Mouse (Mus musculus): Measurements from ENCODE around the gene Aox4. TPM values are rescaled to one million over a fixed set of nuclear protein-coding genes. Genes with fewer than 3 reads are reported as not detected.

The Aox4 gene
- total and polyA plus RNA-seq, 3 experiments = 0.05 to 0.27 TPM; not detected in 1

DNA sequence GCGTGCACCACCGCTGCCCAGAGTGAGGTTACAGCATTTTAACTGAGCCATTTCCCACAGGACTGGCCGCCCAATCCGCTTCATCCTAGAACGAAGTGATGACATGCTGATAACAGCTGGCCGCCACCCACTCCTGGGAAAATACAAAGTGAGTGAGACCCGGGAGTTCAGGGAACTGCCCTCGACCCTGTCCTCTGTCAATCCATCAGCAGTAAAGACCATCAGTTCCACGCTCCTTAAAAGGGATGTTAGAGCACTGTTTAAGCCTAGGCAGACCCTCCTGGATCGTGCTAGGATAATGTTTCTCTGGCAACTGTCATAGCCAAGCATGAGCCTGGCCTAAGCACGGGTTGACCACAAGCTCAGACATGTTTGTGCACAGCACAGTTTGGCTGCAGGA is 43.3 kb downstream of the Aox4 start:
- Histone ChIP-seq H3K79me2 (replicated peaks; ENCODE audit: control insufficient read depth, extremely low read depth, insufficient read depth, poor library complexity, severe bottlenecking) (no peaks in the 10 kb centered on the region), H3K27ac (ENCODE audit: insufficient read depth, low read depth) (no peak overlapping the region), H3K9me3 (replicated peaks; ENCODE audit: low read length) (no peaks in the 10 kb centered on the region), H3K36me3 (replicated peaks in 1 of 2; ENCODE audit: control insufficient read depth in 1 of 2, insufficient read depth in 1 of 2, low read length in 1 of 2) (no peaks in the 10 kb centered on the region), H3K4me2 (ENCODE audit: insufficient read depth, low read depth, poor library complexity, severe bottlenecking) (no peak overlapping the region), H3K9ac (ENCODE audit: insufficient read depth, low read depth) (no peak overlapping the region), H3K4me3 (replicated peaks in 1 of 3; ENCODE audit: low read depth in 2 of 3, low read length in 2 of 3, poor library complexity in 1 of 3) (no peak overlapping the region), H3K4me1 (ENCODE audit: control insufficient read depth in 1 of 2, insufficient read depth in 2 of 2) (0 out of 4 replicates have a peak, but pooled peaks cover 0 to 4% of the 10 kb centered on the region in 2 experiments), H3K27me3 (replicated peaks) (no peaks in the 10 kb centered on the region)
- DNase-seq (ENCODE audit: extremely low read depth) = no peak
- TF ChIP-seq CHD2 (IDR thresholded peaks at IDR 0.05; ENCODE audit: low read length) (no peak), RCOR1 (conservative IDR thresholded peaks at IDR 0.05; ENCODE audit: low read depth, low read length) (no peak), MXI1 (IDR thresholded peaks at IDR 0.05; ENCODE audit: low read depth, low read length) (no peak), USF1 (IDR thresholded peaks at IDR 0.05; ENCODE audit: low read depth, low read length) (no peak), MEF2A (IDR thresholded peaks at IDR 0.05; ENCODE audit: borderline replicate concordance, low read depth, low read length) (no peak)
- in situ Hi-C loops (cut with MboI; ENCODE audit: low pct_ligation_motif_present, low pct_unique_long_range_greater_than_20kb, low sequenced_read_pairs) (no loop called here), dilution Hi-C loops (cut with MboI; ENCODE audit: extremely low pct_ligation_motif_present, extremely low pct_unique_long_range_greater_than_20kb, low sequenced_read_pairs) (no loop called here)

DNA sequence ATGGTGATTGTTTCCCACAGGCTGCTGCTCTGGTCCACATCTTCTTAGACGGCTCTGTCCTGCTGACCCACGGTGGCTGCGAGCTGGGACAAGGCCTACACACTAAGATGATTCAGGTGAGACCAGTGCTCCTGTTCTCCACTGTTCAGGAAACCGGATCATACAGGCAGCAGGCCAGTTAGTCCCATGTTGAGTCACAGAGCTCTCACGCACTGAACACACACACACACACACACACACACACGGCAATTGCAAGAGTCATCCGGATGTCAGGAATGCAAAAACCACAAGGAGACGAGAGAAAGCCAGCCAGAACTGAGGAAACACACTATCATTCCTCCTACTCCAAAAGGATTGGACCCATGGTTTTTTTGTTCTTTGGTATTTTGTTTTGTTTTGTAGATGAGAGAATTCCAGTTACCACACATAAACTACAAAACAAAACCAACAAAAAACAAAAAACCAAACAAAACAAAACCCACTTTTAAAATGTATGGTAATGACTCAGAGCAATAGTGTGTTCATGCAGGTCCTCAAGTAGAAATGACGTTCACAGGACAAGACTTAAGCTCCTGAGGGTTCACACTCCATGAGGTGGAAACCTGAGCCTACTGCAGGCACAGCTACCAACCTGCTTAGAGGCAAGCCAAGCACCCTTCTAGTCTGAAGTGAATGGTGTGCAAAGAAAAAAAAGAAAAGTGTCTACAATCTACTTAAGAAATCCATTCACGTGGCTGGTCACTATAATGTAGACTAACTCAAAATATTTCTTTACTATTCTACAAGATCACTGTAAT is 47.2 kb downstream of the Aox4 start:
- dilution Hi-C loops (cut with MboI; ENCODE audit: extremely low pct_ligation_motif_present, extremely low pct_unique_long_range_greater_than_20kb, low sequenced_read_pairs) (no loop called here), in situ Hi-C loops (cut with MboI; ENCODE audit: low pct_ligation_motif_present, low pct_unique_long_range_greater_than_20kb, low sequenced_read_pairs) (no loop called here)
- Histone ChIP-seq H3K4me2 (ENCODE audit: insufficient read depth, low read depth, poor library complexity, severe bottlenecking) (no peak overlapping the region), H3K9me3 (replicated peaks; ENCODE audit: low read length) (no peaks in the 10 kb centered on the region), H3K27me3 (replicated peaks) (no peaks in the 10 kb centered on the region), H3K4me1 (ENCODE audit: control insufficient read depth in 1 of 2, insufficient read depth in 2 of 2) (0 out of 4 replicates have a peak, but pooled peaks cover 0 to 4% of the 10 kb centered on the region in 2 experiments), H3K4me3 (replicated peaks in 1 of 3; ENCODE audit: low read depth in 2 of 3, low read length in 2 of 3, poor library complexity in 1 of 3) (no peak overlapping the region), H3K9ac (ENCODE audit: insufficient read depth, low read depth) (no peak overlapping the region), H3K27ac (ENCODE audit: insufficient read depth, low read depth) (no peak overlapping the region), H3K79me2 (replicated peaks; ENCODE audit: control insufficient read depth, extremely low read depth, insufficient read depth, poor library complexity, severe bottlenecking) (no peaks in the 10 kb centered on the region), H3K36me3 (replicated peaks in 1 of 2; ENCODE audit: control insufficient read depth in 1 of 2, insufficient read depth in 1 of 2, low read length in 1 of 2) (no peaks in the 10 kb centered on the region)
- no peak for DNase-seq (ENCODE audit: extremely low read depth)
- TF ChIP-seq POLR2AphosphoS2 (IDR thresholded peaks at IDR 0.05; ENCODE audit: low read depth, low read length) = no peak
- no peak for TF ChIP-seq TBP (conservative IDR thresholded peaks at IDR 0.05; ENCODE audit: low read depth, low read length)
- TF ChIP-seq E2F4 (IDR thresholded peaks at IDR 0.05; ENCODE audit: insufficient replicate concordance, low read depth, low read length) = no peak
- TF ChIP-seq USF1 (IDR thresholded peaks at IDR 0.05; ENCODE audit: low read depth, low read length) = no peak
- TF ChIP-seq UBTF (IDR thresholded peaks at IDR 0.05; ENCODE audit: low read depth, low read length) = no peak
- no peak for TF ChIP-seq MAFK (IDR thresholded peaks at IDR 0.05; ENCODE audit: insufficient replicate concordance, low read length)
- no peak for TF ChIP-seq MAX (IDR thresholded peaks at IDR 0.05; ENCODE audit: low read length)
- no peak for TF ChIP-seq HCFC1 (IDR thresholded peaks at IDR 0.05; ENCODE audit: low read depth, low read length)
- no peak for TF ChIP-seq RAD21 (IDR thresholded peaks at IDR 0.05; ENCODE audit: low read depth, low read length)
- TF ChIP-seq CTCF (conservative IDR thresholded peaks at IDR 0.05 in 1 of 2, IDR thresholded peaks at IDR 0.05 in 1 of 2; ENCODE audit: low read depth in 2 of 2, low read length in 2 of 2) = no peak
- no peak for TF ChIP-seq IRF4 (IDR thresholded peaks at IDR 0.05; ENCODE audit: low read depth, low read length)
- TF ChIP-seq USF2 (conservative IDR thresholded peaks at IDR 0.05; ENCODE audit: low read depth, low read length) = no peak
- no peak for TF ChIP-seq ELF1 (IDR thresholded peaks at IDR 0.05; ENCODE audit: low read depth, low read length)
- TF ChIP-seq ZMIZ1 (IDR thresholded peaks at IDR 0.05; ENCODE audit: low read depth, low read length) = no peak
- TF ChIP-seq CHD2 (IDR thresholded peaks at IDR 0.05; ENCODE audit: low read length) = no peak
- TF ChIP-seq PAX5 (IDR thresholded peaks at IDR 0.05; ENCODE audit: low read length) = no peak
- TF ChIP-seq MEF2A (IDR thresholded peaks at IDR 0.05; ENCODE audit: borderline replicate concordance, low read depth, low read length) = no peak
- TF ChIP-seq EP300 (IDR thresholded peaks at IDR 0.05; ENCODE audit: low read length) = no peak
- no peak for TF ChIP-seq NRF1 (IDR thresholded peaks at IDR 0.05; ENCODE audit: low read depth, low read length)

All from CH12.LX (cell line).